Mouse (Mus musculus) lung, embryonic 14.5 days (tissue): ENCODE measurements around the gene Epor. TPM values are rescaled to one million over a fixed set of nuclear protein-coding genes. Genes with fewer than 3 reads are reported as not detected.

Source experiments
- ATAC-seq: fragments of 200-750 bp; cut with Nextera tagmentation; 2 replicates; pipeline ENCODE4 v1.8.0; 2017; ENCODE audit warnings: mild to moderate bottlenecking, moderate TSS enrichment, moderate library complexity; ENCODE audit not compliant: insufficient read depth
- DNase-seq: peaks from one replicate; pipeline ENCODE4 v3.0.0-alpha.2; 2015
- H3K27ac ChIP-seq: fragments of 300-500 bp; sonication (generic); 2 replicates; pipeline ENCODE4 v1.5.1; 2014; ENCODE audit warnings: low read depth, mild to moderate bottlenecking, moderate library complexity
- H3K27me3 ChIP-seq: fragments of 300-500 bp; sonication (generic); 2 replicates; pipeline ENCODE4 v1.6.1; 2014; ENCODE audit warnings: low read length, control low read depth; ENCODE audit not compliant: insufficient read depth
- H3K36me3 ChIP-seq: fragments of 300-500 bp; sonication (generic); 2 replicates; pipeline ENCODE4 v1.6.1; 2014; ENCODE audit warnings: control low read depth; ENCODE audit not compliant: insufficient read depth
- H3K4me1 ChIP-seq: fragments of 300-500 bp; sonication (generic); 2 replicates; pipeline ENCODE4 v1.6.1; 2014; ENCODE audit warnings: antibody characterized with exemption, control low read depth; ENCODE audit not compliant: insufficient read depth
- H3K4me2 ChIP-seq: fragments of 300-500 bp; sonication (generic); 2 replicates; pipeline ENCODE4 v1.6.1; 2014; ENCODE audit warnings: mild to moderate bottlenecking
- H3K4me3 ChIP-seq: fragments of 300-500 bp; sonication (generic); 2 replicates; pipeline ENCODE4 v1.5.1; 2014; ENCODE audit warnings: low read depth, low read length
- H3K9ac ChIP-seq: fragments of 300-500 bp; sonication (generic); 2 replicates; pipeline ENCODE4 v1.6.1; 2014
- H3K9me3 ChIP-seq: fragments of 300-500 bp; sonication (generic); 2 replicates; pipeline ENCODE4 v1.6.1; 2016; ENCODE audit warnings: low read depth, low read length, control low read depth
- CTCF ChIP-seq: IDR thresholded peaks from 2 replicates; pipeline ENCODE4 v1.5.1; 2016; ENCODE audit warnings: antibody characterized with exemption, low read depth
- WGBS: fragments of 180-500 bp; shearing (Covaris S2); extraction: QIAGEN DNeasy Blood & Tissue Kit; methylation state at CpG from one replicate; pipeline ENCODE4 v1.1.7; 2014; 5-methylcytosine and 5-hydroxymethylcytosine counted together
- polyA plus RNA-seq: library from polyadenylated mRNA; unstranded; fragments of >200 nt; fragmentation: Nextera tagmentation; extraction: Ambion mirVana; gene quantifications from 2 replicates; pipeline ENCODE4 v1.2.1, GENCODE M21; 2014

The Epor gene
- polyA plus RNA-seq, 1 experiment from 2014 or later = 6.4 TPM

DNA sequence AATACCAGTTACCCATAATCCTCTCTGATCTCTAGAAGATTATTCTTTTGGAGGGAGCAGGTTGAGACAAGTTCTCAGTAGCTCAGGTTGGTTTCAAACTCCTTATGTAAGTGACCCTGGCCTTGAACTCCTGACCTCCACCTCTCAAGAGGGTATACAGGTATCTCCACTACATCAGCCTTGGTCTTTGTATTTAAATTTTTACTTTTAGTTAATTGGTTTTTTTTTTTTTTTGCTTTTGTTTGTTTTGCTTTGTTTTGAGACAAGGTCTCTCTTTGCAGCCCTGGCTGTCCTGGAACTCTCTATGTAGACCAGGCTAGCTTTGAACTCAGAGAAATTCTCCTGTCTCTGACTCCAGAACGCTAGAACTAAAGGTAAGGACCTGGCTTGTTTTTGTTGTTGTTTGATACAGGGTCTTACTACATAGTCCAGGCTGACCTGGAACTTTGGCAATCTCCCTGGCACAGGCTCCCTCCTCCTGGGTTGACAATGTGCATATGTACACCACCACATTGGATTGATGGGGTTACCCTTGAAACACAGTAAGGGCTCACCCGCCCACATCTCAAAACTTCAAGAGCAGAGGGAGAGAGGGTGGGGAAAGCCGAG lies 39.7 kb downstream of the Epor start:
- Histone ChIP-seq H3K27me3 (no peaks in the 10 kb centered on the region), H3K9me3 (no peaks in the 10 kb centered on the region), H3K4me3 (no peak overlapping the region), H3K4me2 (no peak overlapping the region), H3K4me1 (peaks cover 10% of the 10 kb centered on the region; the same call in 1 of the 2 replicates), H3K9ac (no peak overlapping the region), H3K36me3 (no peaks in the 10 kb centered on the region), H3K27ac (peak overlapping the region; percentile 43)
- WGBS = 31% methylated on average over 3 of the region's 3 CpGs
- DNase-seq = no peak
- ATAC-seq = no peak
- TF ChIP-seq CTCF = no peak

DNA sequence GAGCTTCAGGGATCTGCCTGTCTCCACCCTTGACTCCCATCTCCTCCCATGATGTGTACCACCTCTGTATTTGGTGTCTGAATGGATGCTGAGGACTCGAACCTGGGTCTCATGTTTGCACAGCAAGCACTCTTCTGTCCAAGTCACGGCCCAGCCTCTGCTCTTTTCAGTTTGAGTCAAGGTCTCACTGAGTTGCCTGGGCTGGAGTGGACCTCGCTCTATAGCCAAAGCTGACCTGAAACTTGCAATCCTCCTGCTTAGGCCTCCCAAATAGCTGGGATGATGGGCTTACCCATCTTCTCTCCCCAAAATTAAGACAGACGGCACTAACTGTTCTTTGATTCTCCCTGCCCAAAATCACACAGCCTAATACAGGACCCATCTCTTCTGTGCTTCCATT lies 40.3 kb downstream of the Epor start:
- no peak for ATAC-seq
- WGBS = 86% methylated on average over 4 of the region's 4 CpGs
- H3K27me3 ChIP-seq = no peaks in the 10 kb centered on the region
- no peak for TF ChIP-seq CTCF
- H3K36me3 ChIP-seq = no peaks in the 10 kb centered on the region
- peaks cover 10% of the 10 kb centered on the region; the same call in 1 of the 2 replicates for H3K4me1 ChIP-seq
- H3K9ac ChIP-seq = no peak overlapping the region
- peak overlapping the region; percentile 43; the same call in 1 of the 2 replicates for H3K27ac ChIP-seq
- DNase-seq = no peak
- no peak overlapping the region for H3K4me2 ChIP-seq
- H3K9me3 ChIP-seq = no peaks in the 10 kb centered on the region
- no peak overlapping the region for H3K4me3 ChIP-seq

DNA sequence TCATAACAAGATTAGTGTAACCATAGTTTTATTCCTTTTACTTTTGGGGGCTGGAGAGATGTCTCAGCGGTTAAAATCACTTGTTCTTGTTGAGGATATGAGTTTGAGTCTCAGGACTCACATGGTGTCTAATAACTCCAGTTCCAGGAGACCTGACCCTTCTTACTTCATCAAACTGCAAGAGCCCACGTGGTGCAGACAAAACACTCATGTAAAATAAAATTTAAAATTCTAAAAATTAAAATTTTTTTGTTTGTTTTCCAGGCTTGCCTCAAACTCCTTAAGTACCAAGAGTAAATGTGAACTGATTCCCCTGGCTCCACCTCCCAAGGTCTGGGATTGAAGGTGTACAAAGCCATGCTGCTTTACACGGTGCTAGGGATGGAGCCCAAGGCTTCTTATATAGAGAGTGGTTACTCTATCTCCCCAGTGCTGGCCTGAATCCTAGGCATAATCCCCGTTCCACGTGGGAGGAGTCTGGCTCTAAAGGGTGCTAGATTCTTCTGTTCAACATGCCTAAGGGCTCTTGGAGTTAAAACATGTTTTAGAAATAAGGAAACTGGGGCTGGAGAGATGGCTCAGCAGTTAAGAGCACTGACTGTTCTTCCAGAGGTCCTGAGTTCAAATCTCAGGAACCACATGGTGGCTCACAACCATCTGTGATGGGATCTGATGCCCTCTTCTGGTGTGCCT lies 44.5 kb downstream of the Epor start:
- Histone ChIP-seq H3K9me3 (no peaks in the 10 kb centered on the region), H3K36me3 (no peaks in the 10 kb centered on the region), H3K9ac (no peak overlapping the region), H3K4me1 (no peaks in the 10 kb centered on the region), H3K27ac (no peak overlapping the region), H3K4me2 (peak overlapping the region; percentile 98), H3K27me3 (peaks cover 6% of the 10 kb centered on the region; the same call in 1 of the 2 replicates), H3K4me3 (peak overlapping the region; percentile 58; the same call in 1 of the 2 replicates)
- ATAC-seq (no peak), DNase-seq (peak; percentile 10)
- WGBS = 16% methylated on average over 5 of the region's 5 CpGs
- no peak for TF ChIP-seq CTCF

DNA sequence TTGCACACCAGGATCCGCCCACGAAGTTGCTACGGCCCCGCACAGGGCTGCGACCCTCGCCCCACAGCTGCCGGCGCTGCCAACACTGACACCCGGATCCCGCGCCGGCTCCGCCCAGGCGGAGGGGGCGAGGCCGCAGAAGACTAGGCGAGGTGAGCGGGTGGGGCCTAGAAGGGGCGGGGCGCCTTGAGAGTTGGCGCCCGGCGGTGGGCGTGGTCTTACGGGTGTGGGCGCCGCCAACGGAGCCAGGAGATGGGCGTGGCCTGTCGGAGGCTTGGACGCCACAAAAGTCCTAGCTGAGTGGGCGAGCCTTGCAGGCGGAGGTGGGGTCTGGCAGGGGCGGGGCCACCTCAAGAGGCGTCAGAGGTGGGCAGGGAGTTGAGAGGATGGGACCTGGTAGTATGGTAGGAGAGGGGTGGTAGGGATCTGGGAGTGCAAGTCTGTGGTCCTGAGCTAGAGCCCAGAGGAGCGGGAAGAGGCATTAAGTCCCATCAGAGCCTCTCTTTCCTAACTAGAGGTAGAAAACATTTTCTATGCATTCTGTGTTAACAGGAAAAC lies 45.2 kb downstream of the Epor start, which contains the start of gene Rab3d:
TSS of gene Rab3d (minus strand) at position 158 of the 558 bp plus-strand sequence.
- Histone ChIP-seq H3K4me3 (peak within 1 kb of the TSS; percentile 58), H3K9me3 (no peaks in the 10 kb centered on the region), H3K27ac (no peak within 1 kb of the TSS), H3K4me2 (peak within 1 kb of the TSS; percentile 98), H3K9ac (peak within 1 kb of the TSS; percentile 62), H3K36me3 (no peaks in the 10 kb centered on the region), H3K27me3 (peaks cover 6% of the 10 kb centered on the region; the same call in 1 of the 2 replicates), H3K4me1 (no peaks in the 10 kb centered on the region)
- peak; percentile 93 for ATAC-seq
- under 1% methylated on average over 36 of the region's 36 CpGs for WGBS
- peak; percentile 99 for DNase-seq
- no peak for TF ChIP-seq CTCF

DNA sequence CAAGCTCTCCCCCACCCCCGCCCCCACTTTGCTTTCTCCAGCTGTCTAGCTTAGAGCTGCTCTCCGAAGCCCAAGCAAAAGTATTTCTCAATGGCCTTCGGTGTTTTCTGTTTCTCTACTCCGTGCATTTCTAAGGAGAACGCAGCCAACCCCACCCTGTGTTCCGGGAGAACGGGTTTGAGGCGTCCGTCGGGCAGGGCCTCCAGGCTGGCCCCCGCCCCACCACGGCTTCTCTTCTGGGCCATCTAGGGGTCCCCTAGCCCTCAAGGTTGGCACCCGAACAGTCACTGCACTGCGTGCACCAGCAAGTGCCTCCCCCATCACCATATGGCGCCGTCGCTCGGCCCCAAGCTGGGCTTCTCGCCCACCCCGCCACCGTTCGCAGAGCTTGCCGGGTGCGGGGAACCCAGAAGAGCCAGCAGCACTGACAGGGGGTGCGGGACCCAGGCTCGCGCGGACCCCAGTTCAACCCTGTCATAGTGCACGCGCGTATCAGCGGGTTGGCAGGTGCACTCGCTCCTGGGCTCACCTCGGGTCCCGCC lies 45.7 kb downstream of the Epor start:
- Histone ChIP-seq H3K4me2 (peak overlapping the region; percentile 98), H3K9me3 (no peaks in the 10 kb centered on the region), H3K27ac (no peak overlapping the region), H3K4me3 (peak overlapping the region; percentile 58), H3K36me3 (no peaks in the 10 kb centered on the region), H3K27me3 (peaks cover 6% of the 10 kb centered on the region; the same call in 1 of the 2 replicates), H3K4me1 (no peaks in the 10 kb centered on the region), H3K9ac (peak overlapping the region; percentile 62)
- peak; percentile 28 for DNase-seq
- ATAC-seq = peak; percentile 73
- no peak for TF ChIP-seq CTCF
- WGBS = 1% methylated on average over 35 of the region's 35 CpGs

DNA sequence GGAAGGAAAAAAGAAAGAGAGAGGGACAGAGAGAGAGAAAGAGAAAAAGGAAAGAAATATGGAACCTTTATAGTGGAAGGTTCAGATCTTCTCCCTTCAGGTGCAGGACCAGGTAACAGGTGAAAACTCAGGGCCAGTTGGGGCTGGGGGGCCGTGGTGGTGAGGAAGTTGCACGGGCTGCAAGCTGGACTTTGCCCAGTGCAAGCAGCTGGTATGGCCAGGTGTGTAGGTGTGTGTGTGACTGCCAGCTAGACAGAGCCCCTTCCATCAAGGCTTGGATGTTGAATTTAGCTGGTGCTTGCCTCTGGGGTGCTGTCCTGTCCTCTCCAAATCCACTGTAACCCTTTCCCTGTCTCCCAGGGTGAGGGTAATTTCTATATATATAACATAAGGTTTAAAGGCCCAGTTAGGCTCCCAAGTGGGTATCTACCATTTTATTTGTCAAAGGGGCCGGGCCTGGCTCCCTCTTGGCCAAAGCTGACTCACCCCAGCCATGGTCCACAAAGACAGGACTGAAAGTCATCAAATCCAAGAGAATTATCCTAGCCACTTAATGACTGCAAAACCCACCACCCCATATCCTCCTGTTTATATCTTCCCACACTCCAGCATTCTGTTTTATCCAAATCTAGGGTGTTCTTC lies 46.3 kb downstream of the Epor start:
- Histone ChIP-seq H3K4me1 (no peaks in the 10 kb centered on the region), H3K4me2 (peak overlapping the region; percentile 98), H3K4me3 (peak overlapping the region; percentile 58), H3K9me3 (no peaks in the 10 kb centered on the region), H3K36me3 (no peaks in the 10 kb centered on the region), H3K27ac (no peak overlapping the region), H3K9ac (peak overlapping the region; percentile 62; the same call in 1 of the 2 replicates), H3K27me3 (peaks cover 6% of the 10 kb centered on the region; the same call in 1 of the 2 replicates)
- 60% methylated on average over 3 of the region's 3 CpGs for WGBS
- TF ChIP-seq CTCF = no peak
- DNase-seq = no peak
- ATAC-seq = no peak
